Mouse (Mus musculus) adrenal gland, adult 2 months (tissue): Measurements from ENCODE around the gene Carmil1. TPM values are rescaled to one million over a fixed set of nuclear protein-coding genes. Genes with fewer than 3 reads are reported as not detected.

Experiments used
- DNase-seq: peaks from one replicate; pipeline ENCODE4 v3.0.0; 2021
- polyA plus RNA-seq: library from polyadenylated mRNA; depleted of rRNA; stranded (reverse); fragments of >200 nt; gene quantifications from 2 replicates; pipeline ENCODE4 v1.2.3, GENCODE M21; 2012
- total RNA-seq, 2 experiments: library from RNA; stranded (reverse); gene quantifications; 2 replicates each; pipeline ENCODE4 v1.2.3; 2021

Gene Carmil1
- total and polyA plus RNA-seq, 3 experiments = 5.7 to 61.4 (median 52.7) TPM

DNA sequence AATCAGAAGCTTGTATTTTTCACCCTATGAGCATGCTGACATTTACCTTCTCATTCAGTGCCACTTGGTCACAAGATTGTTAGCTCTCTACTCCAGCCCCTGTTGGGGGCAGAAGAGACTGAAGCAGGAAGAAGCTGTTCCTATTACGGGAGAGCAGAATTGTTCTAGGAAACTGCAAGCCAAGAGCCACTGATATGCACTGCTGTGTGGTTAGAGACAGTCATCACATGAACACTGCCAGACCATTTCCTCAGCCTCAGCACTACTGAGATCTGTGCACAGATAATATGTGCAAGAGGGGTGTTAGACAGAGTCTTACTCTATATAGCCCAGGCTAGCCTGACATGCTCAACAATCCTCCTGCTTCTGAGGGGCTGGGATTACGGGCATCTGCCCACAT, 69.4 kb downstream of the Carmil1 start:
- DNase-seq = no peak

DNA sequence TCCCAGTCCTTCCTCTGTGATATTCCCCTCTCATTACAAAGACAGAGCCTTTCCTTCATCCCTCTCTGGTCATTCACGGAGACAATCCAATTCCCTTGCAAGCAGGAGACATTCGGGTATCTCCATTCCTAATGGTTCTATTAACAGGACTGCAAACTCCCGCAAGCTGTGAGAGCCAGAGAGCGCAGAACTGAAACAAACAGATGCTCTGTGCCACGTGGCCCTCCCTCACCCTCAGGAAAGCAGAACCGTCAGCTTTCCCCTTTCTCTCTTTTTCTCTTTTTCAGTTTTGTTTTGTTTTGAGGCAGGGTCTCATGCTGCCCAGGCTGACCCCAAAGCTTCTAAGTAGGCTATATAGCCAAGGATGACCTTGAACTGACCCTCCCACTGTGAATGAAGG, 74.5 kb downstream of the Carmil1 start:
- no peak for DNase-seq

DNA sequence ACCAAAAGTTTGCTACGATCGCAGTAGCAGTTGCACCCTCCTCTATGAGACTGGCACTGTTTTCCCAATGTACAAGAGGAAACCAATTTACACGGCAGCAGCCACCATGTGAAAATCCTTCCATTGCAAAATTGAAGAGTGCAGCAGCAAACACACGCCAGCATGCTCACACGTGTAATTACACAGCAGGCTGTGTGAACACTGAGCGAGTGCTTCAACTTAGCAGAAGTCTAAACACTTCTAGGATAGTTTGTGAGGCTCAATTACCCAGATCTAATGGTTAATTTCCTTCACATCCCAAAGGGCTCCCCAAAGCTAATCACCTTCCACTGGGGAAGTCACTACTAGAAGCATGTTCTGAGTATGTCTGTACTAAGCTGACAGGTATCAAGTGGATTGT, 78.3 kb downstream of the Carmil1 start:
- no peak for DNase-seq

DNA sequence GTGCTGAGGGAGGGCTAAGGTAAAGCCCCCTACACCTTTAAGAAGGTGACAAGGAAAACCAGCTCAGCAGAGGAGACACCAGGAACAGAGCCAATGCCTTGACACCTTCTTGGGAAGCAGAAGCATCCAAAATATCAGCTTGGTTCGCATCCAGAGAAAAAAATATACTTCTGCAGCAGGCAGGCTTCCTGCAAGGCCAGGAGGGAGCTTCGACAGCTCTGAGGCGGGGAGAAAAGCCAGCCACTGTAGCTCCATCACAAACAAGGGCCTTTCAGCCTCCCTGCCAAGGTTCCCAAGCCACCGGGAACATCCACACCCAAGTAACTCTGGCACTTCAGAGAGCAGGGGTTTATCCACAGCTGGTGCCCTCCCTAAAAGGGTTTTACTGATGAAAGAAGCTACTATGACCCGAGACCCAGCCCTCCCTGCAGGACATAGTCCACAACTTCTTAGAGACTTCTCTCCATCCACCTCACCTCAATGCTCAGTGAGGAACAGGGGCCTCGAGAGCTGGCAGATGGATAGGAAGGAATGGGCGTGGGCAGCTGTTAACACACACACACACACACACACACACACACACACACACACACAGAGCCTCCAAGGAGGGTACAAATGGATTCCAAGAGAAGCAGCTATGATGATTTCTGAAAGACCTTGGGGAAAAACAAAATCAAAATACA, 80.6 kb downstream of the Carmil1 start:
- no peak for DNase-seq

DNA sequence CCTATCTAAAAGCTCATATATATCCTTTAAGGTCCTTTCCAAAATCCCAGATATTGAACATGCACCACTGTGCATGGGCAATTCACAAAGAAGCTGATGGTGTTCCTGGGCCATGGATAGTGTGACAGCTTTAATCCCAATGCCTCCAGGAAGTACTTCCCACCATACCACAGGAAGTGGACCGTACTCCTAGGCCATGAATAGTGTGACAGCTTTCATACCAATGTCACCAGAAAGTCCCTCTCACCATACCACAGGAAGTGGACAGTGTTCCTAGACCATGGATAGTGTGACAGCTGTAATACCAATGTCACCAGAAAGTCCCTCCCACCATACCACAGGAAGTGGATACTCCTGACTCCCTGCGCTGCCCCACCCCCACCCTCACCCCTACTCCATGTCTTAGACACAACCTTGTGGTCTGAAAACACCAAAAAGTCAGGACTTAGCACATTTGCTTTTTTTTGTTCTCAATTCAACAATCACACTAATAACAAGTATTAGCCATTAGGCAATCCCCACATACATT, 82.1 kb downstream of the Carmil1 start:
- DNase-seq = no peak

DNA sequence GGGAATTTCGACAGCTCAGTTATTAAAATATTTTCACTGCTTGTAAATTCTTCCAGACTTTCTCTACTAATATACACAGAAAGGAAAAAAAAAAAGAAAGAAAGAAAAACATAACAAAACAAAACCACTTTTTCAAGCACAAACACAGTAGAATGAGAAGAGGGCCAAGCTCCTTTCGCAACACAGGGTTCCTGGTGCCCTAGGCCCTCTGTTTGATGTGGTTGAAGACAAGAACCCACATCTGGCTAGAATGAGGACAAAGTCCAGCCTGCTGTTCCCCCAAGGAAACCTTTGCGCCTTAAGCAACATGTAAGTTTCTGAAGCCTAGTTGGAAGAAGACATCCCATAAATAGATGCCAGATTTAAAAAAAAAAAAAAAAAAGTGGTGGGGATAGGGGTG, 85.2 kb downstream of the Carmil1 start:
- DNase-seq = no peak

DNA sequence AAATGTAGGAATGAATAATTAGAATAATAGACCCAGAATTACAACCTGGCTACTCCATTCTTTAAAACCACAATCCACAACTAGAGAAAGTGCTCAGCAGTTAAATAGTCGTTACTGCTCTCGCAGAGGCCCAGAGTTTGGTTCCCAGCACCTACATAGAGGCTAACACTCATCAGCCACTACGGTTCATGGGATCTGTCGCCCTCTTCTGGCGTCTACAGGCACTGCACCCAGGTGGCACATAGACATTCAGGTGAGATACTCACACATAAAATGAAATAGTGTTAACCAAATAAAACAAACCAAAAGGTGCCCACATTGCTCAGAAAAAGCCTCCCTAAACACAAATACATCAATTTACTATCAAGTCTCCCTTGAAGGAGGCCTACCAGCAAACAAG, 86.6 kb downstream of the Carmil1 start:
- no peak for DNase-seq

DNA sequence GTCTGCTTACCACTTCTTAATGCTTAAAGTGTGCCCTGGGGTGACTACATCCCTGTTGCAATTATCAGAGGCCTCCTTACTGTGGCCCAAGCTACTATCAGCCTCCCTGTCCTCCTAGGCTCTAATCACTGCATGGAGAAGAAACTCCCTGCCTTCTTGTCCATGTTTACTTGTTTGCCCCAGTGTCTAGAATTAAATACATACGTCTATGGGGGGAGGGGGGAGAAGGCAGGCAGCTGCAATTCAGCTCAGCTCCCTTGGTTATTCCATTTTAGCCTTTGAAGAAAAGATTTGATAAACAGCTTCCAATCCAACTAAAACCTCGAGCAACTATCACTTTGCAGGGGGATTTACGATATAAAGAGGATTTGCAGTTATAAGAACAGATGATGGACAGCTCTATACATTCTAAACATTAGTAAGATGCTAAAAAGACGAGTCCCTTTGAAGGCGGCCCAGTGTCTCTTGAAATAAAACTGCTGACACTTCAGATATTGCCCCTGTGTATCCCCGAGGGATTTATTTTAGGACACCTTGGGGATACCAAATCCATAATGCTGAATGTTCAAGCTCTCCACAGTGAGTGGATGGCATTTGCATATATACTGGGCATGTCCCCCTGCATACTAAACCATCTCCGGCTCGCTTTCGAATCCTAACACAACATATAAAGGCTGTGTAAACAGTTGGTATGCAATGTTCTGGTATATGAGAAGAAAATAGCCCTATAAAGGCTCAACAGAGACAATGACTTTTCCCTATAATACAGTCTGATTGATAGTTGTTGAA, 89.5 kb downstream of the Carmil1 start:
- no peak for DNase-seq

DNA sequence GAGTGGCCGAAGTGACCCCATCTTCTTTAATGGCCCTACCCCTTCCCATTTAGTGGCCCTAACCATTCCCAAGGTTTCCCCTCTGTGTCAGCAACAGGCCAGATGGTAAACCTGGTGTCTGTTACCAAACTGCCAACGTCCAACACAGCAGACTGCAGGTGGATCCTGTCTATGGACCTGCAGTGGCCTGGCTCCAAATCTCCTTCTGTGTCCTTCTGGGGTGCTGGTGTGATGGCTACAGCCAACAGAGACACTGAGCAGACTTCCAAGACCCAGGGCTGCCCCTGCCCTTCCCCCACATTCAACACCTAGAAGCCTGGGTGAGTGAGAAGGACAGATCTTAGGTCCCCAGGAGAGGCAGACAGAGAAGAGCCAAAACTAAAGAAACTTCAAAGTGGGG, 93.6 kb downstream of the Carmil1 start:
- no peak for DNase-seq

DNA sequence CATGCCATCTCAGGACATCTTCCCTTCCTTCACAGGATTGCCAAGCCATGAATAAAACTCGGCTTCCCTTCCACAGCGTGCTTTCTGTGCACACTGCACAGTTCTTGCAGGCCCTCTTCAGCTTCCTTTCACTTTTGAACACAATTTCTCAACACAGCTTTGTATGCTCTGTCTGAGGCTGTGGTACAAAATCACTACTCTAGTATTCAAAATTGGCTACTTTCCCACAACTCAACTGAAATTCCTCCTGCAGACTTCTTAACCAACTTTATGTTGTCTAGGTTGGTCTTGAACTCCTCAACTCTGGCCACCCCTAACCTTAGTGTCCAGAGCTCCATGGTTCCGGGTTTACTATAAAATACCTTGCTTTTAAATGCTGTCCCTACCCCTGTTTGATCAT, 95.0 kb downstream of the Carmil1 start:
- DNase-seq = no peak

DNA sequence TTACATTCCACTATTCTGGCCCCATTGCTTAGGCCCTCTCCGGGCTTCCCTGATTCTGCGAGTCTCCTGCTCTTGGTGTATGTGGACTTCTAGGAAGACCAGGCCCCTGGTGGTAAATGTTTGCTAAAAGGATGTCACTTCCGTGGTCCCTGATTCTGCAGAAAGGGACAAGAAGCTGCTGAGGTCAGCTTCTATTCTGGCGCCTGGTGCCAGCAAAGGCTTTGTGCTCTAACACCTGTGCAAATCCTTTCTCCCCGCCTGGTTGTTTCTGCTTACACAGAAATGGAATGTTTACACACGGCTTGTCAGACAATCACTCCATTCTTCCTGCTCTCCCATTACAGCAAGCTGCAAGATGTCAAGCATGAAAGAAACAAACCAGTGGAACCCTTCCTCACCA, 97.7 kb downstream of the Carmil1 start:
- DNase-seq = no peak

DNA sequence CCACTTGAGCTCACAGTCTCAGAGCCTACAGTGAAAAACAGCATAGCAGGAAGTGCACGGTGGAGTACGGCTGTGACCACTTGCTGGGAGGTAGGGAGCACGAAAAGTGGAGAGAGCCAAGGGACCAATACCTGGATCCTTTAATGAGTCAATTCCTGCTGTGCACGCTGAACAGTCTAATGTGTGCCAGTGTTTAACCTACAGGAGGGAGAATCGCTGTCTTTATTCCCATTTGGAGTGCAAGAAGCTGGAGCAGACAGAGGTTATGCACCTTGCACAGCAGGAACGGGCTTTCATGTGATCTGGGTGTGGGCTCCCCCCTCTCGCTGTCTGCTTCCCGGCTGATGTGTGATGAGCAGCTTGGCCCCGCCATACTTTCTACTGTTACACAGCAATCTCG, 101.1 kb downstream of the Carmil1 start:
- no peak for DNase-seq

DNA sequence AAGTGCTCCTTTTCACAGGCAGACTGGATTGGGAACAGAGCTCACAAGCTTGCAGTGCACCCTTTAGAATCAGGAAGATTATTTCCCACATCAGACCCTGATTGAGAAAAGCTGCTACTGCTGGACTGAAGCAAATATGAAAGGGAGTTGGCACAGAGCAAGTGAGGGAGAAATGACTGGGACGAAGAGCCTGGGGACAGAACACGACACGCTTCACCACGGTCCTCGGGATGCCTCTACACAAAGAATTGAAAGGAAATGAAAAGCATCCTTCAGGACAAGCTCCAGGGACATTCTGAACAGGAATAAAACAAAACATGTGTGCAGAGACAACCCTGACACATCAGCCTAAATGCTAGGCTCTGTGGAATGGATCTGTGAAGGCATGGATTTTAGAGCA, 103.0 kb downstream of the Carmil1 start:
- DNase-seq = no peak

DNA sequence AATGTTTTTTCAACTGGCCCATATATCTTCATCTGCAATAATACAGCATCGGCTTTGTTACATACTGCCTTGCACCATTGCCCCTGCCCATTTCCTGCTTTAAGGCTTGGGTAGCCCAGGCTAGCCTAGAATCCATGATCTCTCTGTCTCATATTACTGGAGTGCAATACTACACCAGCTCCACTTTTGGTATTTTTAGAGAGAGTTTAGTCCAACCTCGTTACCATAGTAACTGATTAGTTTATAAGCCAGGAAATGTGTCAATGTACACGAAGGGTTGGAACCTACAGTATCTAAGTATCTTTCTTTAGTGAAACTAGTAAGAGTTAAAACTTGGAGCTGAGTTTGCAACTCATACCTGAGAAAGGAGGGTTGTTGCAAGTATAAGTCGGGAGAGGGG, 103.8 kb downstream of the Carmil1 start:
- no peak for DNase-seq

DNA sequence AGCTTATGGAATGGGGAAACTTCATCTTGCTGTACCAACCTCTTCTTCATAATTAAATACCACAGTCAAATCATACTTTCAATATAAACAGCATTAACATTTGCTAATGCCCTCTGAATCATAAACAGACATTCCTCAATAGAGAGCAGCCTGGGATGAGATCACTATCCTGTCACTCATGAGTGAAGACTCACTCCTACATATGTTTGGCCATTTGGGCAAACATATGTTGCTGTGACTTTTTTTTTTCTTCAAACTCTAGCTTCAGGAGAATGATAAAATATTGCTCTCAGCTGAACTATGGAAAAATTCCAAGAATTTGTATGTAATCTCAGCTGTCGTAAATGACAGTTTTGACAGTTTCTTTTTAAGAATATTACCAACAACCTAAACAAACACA, 110.9 kb downstream of the Carmil1 start:
- DNase-seq = no peak

DNA sequence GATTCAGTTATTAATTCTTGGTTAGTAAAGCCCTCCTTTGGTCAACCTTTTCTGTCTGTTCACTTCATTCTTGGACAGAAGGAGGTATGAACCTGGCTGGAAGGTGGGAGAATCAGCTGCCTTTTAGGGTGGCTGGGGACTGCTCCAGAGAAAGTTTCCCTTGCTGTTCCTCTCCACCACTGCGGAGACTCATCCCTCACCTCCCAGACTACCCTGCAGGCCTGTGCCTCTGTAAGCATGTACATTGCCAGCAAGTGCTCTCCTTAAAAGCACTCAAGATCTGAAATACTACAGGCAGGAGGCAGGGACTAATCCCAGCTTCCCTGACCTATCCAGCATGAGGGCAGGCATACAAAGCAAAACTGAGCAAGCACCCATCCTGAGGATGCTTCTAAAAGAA, 117.2 kb downstream of the Carmil1 start:
- DNase-seq = peak; percentile 21

DNA sequence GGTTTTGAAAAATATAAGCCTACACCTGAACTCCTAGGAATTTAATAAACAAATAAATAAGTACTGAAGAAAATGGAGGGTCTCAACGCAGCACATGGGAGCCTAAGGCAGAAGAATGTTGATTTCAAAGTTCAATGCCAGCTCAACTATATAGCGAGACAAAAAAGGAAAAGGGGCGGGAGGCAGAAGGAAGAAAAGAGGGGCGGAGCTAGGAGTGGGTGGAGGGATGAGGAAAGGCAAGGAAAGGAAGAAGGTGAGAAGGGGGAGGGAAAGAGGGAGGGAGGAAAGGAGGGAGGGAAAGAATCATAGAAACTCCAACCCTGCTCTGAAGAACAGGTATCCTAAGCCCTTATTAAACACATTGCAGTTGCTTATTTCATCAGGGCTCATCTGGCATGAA, 119.5 kb downstream of the Carmil1 start:
- DNase-seq = no peak

DNA sequence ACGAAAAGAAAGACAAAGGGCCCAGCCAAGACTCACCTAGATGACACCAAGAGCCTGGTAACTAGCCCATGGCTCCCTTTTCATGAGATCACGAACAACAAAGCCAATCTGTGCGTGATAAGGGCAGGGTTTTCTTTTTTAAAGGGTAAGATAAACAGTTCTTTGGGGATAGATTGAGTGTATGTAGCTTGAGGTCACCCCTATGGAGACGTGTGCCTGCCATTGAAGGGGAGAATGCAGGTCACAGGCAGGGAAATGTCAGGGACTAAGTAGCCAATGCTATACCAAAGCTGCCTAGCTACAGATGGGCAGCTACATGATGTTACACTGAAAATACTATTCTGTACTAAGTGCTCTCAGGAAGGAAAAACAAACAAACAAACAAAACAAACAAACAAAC, 120.6 kb downstream of the Carmil1 start:
- no peak for DNase-seq

DNA sequence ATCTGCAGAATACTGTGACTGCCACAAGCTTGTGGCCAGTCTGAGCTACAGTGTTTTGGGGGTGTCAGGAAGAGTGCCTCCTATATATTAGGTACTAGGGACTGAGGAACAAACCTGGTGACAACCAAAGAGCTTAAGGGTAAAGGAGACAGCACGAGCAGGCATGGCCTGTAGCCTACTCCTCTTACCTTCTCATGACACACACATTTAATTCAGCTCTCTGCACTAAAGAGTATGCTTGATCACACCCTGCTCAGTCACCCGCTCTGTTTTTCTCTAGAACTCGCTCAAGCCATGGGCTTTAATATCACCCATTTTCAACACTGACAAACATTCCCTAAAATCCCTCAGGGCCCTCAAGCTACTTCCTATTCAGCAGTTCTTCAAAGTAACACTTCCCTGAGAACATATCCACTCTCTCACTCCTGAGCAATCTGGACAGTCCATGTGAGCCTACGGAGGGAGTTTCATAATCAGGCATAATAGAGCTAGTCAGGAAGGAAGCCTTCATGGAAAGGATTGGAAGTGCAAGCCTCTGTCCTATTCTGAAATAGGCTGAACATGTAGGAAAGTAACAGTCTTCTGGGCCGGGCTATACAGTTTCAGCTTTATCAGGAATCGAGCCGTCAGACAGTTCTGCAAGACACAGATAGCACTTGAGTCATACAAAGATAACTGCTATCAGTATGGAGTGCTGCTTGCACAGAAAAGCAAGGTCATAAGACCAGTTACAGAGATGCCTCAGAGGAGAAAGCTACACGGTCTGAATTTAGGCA, 121.2 kb downstream of the Carmil1 start:
- DNase-seq = no peak

DNA sequence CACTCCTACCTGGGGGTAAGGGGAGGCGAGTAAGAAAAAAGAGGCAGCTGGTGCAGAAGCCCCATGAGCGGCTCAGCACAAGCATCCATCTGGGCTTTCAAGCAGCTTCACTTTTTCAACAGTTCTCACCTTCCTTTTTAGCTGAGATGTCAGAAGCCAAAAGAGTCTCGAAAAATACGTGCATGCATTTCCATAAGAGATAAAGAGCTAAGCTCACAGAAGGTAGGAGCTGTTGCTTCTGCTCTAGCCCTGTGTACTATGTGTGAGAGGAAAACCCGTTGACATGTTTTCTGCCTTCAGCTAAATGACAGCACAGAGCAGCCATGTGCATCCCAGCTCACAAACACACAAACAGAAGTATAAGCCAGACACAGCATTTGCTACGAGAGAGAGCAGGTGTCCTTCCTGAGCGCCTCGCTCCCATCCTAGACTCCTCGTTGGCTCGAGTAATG, 123.0 kb downstream of the Carmil1 start:
- DNase-seq = no peak

DNA sequence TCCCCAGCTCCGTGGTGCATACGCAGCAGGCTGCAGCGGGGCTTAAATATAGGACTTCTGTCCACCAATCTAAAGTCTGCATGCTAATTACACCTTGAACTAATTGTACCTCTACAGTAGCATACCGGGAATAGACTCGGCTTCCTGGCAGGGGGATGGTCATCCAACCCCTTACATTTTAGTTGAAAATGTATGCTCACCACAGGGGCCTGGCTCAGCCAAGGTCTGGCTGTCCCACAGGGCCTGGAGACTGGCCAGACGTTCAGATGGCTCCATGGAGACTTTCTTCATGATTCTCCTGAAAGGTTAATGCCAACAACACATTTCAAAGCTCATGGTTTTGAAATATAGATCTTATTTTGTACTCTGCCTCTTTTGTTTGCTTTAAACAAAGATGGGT, 125.4 kb downstream of the Carmil1 start:
- no peak for DNase-seq

DNA sequence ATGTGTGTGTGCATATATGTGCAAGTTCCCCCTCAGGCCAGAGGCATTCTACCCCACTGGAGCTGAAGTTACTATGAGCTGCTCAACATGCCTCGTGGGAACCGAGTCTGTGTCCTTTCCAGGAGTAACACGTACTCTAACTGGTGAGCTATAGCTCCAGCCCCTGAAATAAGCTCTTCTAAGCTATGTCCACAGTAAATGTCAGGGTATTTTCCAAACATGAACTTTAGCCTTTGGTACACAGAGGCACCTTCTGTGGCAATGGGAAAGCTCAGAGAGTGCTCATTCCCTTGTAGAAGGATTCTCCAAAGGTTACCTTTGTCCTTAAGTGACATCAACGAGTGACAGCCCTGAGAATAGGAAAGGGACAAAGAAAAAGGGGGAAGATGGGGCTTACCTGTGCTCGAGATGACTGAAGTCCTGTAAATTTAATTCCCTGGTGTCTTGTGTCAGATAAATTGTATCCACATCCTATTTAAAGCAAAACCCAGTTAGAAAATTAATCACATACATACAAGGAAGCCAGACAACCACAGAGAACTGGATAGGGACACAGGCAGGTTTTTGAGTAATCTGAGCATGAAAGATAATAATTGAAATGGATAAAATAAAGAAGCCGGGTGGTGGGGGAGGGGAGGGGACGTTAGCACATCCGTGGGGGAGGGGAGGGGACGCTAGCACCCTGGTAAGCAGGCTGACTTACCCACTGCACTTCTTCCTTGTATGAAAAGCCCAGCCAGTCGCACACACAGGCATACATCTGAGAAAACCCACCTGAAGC, 126.1 kb downstream of the Carmil1 start:
- DNase-seq = no peak
